Mouse (Mus musculus): ENCODE measurements around the gene Ptpru. TPM values are rescaled to one million over a fixed set of nuclear protein-coding genes. Genes with fewer than 3 reads are reported as not detected.
"Not testable (repeated sequence)": the region's sequence is repeated elsewhere in the genome, so short reads cannot be mapped to it uniquely, and the experiment has no call there.

Ptpru gene
- polyA plus RNA-seq, 1 experiment from 2014 or later, result 25.2 TPM

DNA sequence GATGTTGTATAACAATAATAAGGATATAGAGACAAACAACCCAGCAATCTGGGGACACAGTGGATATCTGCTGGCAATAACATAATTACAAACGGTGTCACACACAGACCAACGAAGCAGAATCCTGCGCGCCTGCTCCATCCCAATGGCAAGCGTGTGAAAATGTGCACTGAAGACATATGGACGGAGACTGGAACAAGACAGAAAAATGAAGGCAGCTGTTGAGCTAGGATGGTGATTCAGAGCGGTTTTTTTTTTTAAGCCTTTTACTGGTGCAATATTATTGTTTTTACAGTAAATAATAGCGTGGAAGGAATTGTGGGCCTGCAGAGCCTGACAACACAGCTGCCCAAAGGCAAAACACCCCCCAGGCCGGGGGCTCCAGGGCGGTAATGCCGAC lies 25.6 kb downstream of the Ptpru start:
- H3K27ac ChIP-seq (ENCODE audit: low read depth, low read length), result no peak overlapping the region
- no peak overlapping the region for H3K9ac ChIP-seq (ENCODE audit: low read depth, low read length)
- H3K4me3 ChIP-seq (ENCODE audit: low read length), result no peak overlapping the region
- H3K4me1 ChIP-seq (ENCODE audit: control insufficient read depth, insufficient read depth, low read length), result peaks cover 6% of the 10 kb centered on the region; the same call in 1 of the 2 replicates
- WGBS, result 60% methylated on average over 11 of the region's 11 CpGs
- ATAC-seq (ENCODE audit: low FRiP score, low TSS enrichment), result no peak
- H3K4me2 ChIP-seq (replicated peaks; ENCODE audit: low read depth, low read length), result no peak overlapping the region
- H3K36me3 ChIP-seq (ENCODE audit: control insufficient read depth, insufficient read depth, low read length), result no peaks in the 10 kb centered on the region
- no peaks in the 10 kb centered on the region for H3K27me3 ChIP-seq (ENCODE audit: control insufficient read depth, insufficient read depth, low read length)
- no peaks in the 10 kb centered on the region for H3K9me3 ChIP-seq (ENCODE audit: control insufficient read depth, low read length)

DNA sequence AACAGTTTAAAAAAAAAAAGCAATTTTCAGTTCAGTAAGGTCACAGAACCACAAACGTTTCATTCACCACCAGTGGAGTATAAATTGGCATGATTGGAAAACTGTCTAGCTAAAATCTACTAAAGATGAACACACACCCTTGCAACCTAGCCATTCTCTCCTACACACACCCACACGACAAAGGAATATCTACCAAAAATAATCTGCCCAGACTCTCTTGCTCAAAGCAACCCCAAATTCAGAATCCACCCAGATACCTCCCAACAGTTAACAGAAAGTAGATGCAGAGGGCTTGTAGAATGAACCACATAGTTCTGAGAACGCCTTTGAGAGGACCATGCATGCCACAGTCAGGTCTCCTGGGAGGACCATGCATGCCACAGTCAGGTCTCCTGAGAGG lies 32.8 kb downstream of the Ptpru start:
- Histone ChIP-seq H3K27ac (ENCODE audit: low read depth, low read length) (no peak overlapping the region), H3K4me3 (ENCODE audit: low read length) (no peak overlapping the region), H3K4me2 (replicated peaks; ENCODE audit: low read depth, low read length) (no peak overlapping the region), H3K27me3 (ENCODE audit: control insufficient read depth, insufficient read depth, low read length) (no peaks in the 10 kb centered on the region), H3K36me3 (ENCODE audit: control insufficient read depth, insufficient read depth, low read length) (no peaks in the 10 kb centered on the region), H3K9ac (ENCODE audit: low read depth, low read length) (no peak overlapping the region), H3K9me3 (ENCODE audit: control insufficient read depth, low read length) (no peaks in the 10 kb centered on the region), H3K4me1 (ENCODE audit: control insufficient read depth, insufficient read depth, low read length) (peaks cover 9% of the 10 kb centered on the region)
- WGBS, result 75% methylated on average over 3 of the region's 3 CpGs
- no peak for ATAC-seq (ENCODE audit: low FRiP score, low TSS enrichment)

DNA sequence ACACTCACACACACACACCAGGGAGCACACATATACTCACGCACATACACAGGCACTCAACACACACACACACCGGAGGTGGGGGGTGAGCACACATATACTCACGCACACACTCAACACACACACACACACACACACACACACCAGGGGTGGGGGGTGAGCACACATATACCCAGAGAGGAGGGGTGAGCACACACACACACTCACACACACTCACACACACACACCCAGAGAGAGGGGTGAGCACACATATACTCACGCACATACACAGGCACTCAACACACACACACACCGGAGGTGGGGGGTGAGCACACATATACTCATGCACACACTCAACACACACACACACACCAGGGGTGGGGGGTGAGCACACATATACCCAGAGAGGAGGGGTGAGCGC lies 33.4 kb downstream of the Ptpru start:
- not testable (repeated sequence) for H3K27me3 ChIP-seq (ENCODE audit: control insufficient read depth, insufficient read depth, low read length); H3K36me3 ChIP-seq (ENCODE audit: control insufficient read depth, insufficient read depth, low read length); H3K4me3 ChIP-seq (ENCODE audit: low read length); H3K9ac ChIP-seq (ENCODE audit: low read depth, low read length); H3K4me2 ChIP-seq (replicated peaks; ENCODE audit: low read depth, low read length); H3K9me3 ChIP-seq (ENCODE audit: control insufficient read depth, low read length); H3K27ac ChIP-seq (ENCODE audit: low read depth, low read length); H3K4me1 ChIP-seq (ENCODE audit: control insufficient read depth, insufficient read depth, low read length)
- WGBS, result 96% methylated on average over 5 of the region's 6 CpGs
- ATAC-seq (ENCODE audit: low FRiP score, low TSS enrichment), result peak; percentile 48; the same call in 1 of the 2 replicates

GRCm38 (mm10) chr4:131803846-131804245 lies 34.2 kb downstream of the Ptpru start:
- no peaks in the 10 kb centered on the region for H3K27me3 ChIP-seq (ENCODE audit: control insufficient read depth, insufficient read depth, low read length)
- 50% methylated on average over 9 of the region's 9 CpGs for WGBS
- peaks cover 9% of the 10 kb centered on the region for H3K4me1 ChIP-seq (ENCODE audit: control insufficient read depth, insufficient read depth, low read length)
- H3K4me2 ChIP-seq (replicated peaks; ENCODE audit: low read depth, low read length), result no peak overlapping the region
- no peaks in the 10 kb centered on the region for H3K36me3 ChIP-seq (ENCODE audit: control insufficient read depth, insufficient read depth, low read length)
- no peak overlapping the region for H3K4me3 ChIP-seq (ENCODE audit: low read length)
- ATAC-seq (ENCODE audit: low FRiP score, low TSS enrichment), result no peak
- H3K9me3 ChIP-seq (ENCODE audit: control insufficient read depth, low read length), result no peaks in the 10 kb centered on the region
- peak overlapping the region; percentile 52; the same call in 1 of the 2 replicates for H3K27ac ChIP-seq (ENCODE audit: low read depth, low read length)
- H3K9ac ChIP-seq (ENCODE audit: low read depth, low read length), result no peak overlapping the region

- H3K27ac ChIP-seq (ENCODE audit: low read depth, low read length), result no peak overlapping the region
- peaks cover 9% of the 10 kb centered on the region for H3K4me1 ChIP-seq (ENCODE audit: control insufficient read depth, insufficient read depth, low read length)
- H3K9me3 ChIP-seq (ENCODE audit: control insufficient read depth, low read length), result no peaks in the 10 kb centered on the region
- H3K36me3 ChIP-seq (ENCODE audit: control insufficient read depth, insufficient read depth, low read length), result no peaks in the 10 kb centered on the region
- WGBS, result 46% methylated on average over 4 of the region's 4 CpGs
- ATAC-seq (ENCODE audit: low FRiP score, low TSS enrichment), result no peak
- no peak overlapping the region for H3K4me3 ChIP-seq (ENCODE audit: low read length)
- H3K9ac ChIP-seq (ENCODE audit: low read depth, low read length), result no peak overlapping the region
- H3K4me2 ChIP-seq (replicated peaks; ENCODE audit: low read depth, low read length), result no peak overlapping the region
- no peaks in the 10 kb centered on the region for H3K27me3 ChIP-seq (ENCODE audit: control insufficient read depth, insufficient read depth, low read length)
Measured at GRCm38 (mm10) chr4:131798968-131799367, 39.1 kb downstream of the Ptpru start.

GRCm38 (mm10) chr4:131797920-131798319 lies 40.2 kb downstream of the Ptpru start:
- no peak for ATAC-seq (ENCODE audit: low FRiP score, low TSS enrichment)
- Histone ChIP-seq H3K4me2 (replicated peaks; ENCODE audit: low read depth, low read length) (no peak overlapping the region), H3K27ac (ENCODE audit: low read depth, low read length) (no peak overlapping the region), H3K4me3 (ENCODE audit: low read length) (no peak overlapping the region), H3K9ac (ENCODE audit: low read depth, low read length) (no peak overlapping the region), H3K9me3 (ENCODE audit: control insufficient read depth, low read length) (no peaks in the 10 kb centered on the region), H3K4me1 (ENCODE audit: control insufficient read depth, insufficient read depth, low read length) (peaks cover under 1% of the 10 kb centered on the region; the same call in 1 of the 2 replicates), H3K36me3 (ENCODE audit: control insufficient read depth, insufficient read depth, low read length) (no peaks in the 10 kb centered on the region), H3K27me3 (ENCODE audit: control insufficient read depth, insufficient read depth, low read length) (no peaks in the 10 kb centered on the region)
- WGBS, result 71% methylated on average over 12 of the region's 12 CpGs

DNA sequence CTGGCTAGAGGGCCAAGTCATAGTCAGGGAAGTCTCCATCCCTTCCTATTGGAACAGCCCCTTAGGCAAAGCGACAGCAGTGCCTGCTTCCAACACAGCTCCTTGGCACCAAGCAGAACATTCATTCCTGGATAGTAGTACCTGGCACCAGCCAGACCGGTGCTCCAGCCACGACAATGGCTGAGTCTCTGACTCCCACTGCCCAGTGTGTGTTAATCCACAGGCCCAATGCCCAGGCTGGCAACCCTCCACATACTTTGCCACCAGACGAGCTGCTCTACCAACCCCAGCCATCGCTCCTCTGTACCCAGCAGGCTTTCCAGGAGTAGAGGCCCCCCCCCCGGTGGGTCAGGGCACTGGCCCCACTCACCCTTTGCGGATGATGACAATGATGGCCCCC lies 40.6 kb downstream of the Ptpru start:
- 85% methylated on average over 7 of the region's 7 CpGs for WGBS
- Histone ChIP-seq H3K4me1 (ENCODE audit: control insufficient read depth, insufficient read depth, low read length) (no peaks in the 10 kb centered on the region), H3K4me3 (ENCODE audit: low read length) (no peak overlapping the region), H3K9me3 (ENCODE audit: control insufficient read depth, low read length) (no peaks in the 10 kb centered on the region), H3K36me3 (ENCODE audit: control insufficient read depth, insufficient read depth, low read length) (no peaks in the 10 kb centered on the region), H3K9ac (ENCODE audit: low read depth, low read length) (no peak overlapping the region), H3K27me3 (ENCODE audit: control insufficient read depth, insufficient read depth, low read length) (no peaks in the 10 kb centered on the region), H3K27ac (ENCODE audit: low read depth, low read length) (no peak overlapping the region), H3K4me2 (replicated peaks; ENCODE audit: low read depth, low read length) (no peak overlapping the region)
- no peak for ATAC-seq (ENCODE audit: low FRiP score, low TSS enrichment)

GRCm38 (mm10) chr4:131796312-131797080 lies 41.6 kb downstream of the Ptpru start:
- Histone ChIP-seq H3K27me3 (ENCODE audit: control insufficient read depth, insufficient read depth, low read length) (no peaks in the 10 kb centered on the region), H3K36me3 (ENCODE audit: control insufficient read depth, insufficient read depth, low read length) (no peaks in the 10 kb centered on the region), H3K9ac (ENCODE audit: low read depth, low read length) (no peak overlapping the region), H3K4me3 (ENCODE audit: low read length) (no peak overlapping the region), H3K4me2 (replicated peaks; ENCODE audit: low read depth, low read length) (no peak overlapping the region), H3K9me3 (ENCODE audit: control insufficient read depth, low read length) (no peaks in the 10 kb centered on the region), H3K4me1 (ENCODE audit: control insufficient read depth, insufficient read depth, low read length) (no peaks in the 10 kb centered on the region), H3K27ac (ENCODE audit: low read depth, low read length) (no peak overlapping the region)
- ATAC-seq (ENCODE audit: low FRiP score, low TSS enrichment), result no peak
- 77% methylated on average over 14 of the region's 14 CpGs for WGBS

GRCm38 (mm10) chr4:131786800-131787199 lies 51.3 kb downstream of the Ptpru start:
- Histone ChIP-seq H3K4me1 (ENCODE audit: control insufficient read depth, insufficient read depth, low read length) (0 out of 2 replicates have a peak, but pooled peaks cover under 1% of the 10 kb centered on the region), H3K27me3 (ENCODE audit: control insufficient read depth, insufficient read depth, low read length) (no peaks in the 10 kb centered on the region), H3K9ac (ENCODE audit: low read depth, low read length) (no peak overlapping the region), H3K36me3 (ENCODE audit: control insufficient read depth, insufficient read depth, low read length) (no peaks in the 10 kb centered on the region; the same call in 1 of the 2 replicates), H3K4me2 (replicated peaks; ENCODE audit: low read depth, low read length) (no peak overlapping the region), H3K9me3 (ENCODE audit: control insufficient read depth, low read length) (no peaks in the 10 kb centered on the region), H3K27ac (ENCODE audit: low read depth, low read length) (no peak overlapping the region), H3K4me3 (ENCODE audit: low read length) (no peak overlapping the region)
- WGBS, result 89% methylated on average over 7 of the region's 7 CpGs
- ATAC-seq (ENCODE audit: low FRiP score, low TSS enrichment), result no peak

Data from kidney, embryonic 14.5 days (tissue).